Mouse (Mus musculus) gastrocnemius, adult 2 months (tissue): ENCODE data around the gene Angptl7. TPM values are rescaled to one million over a fixed set of nuclear protein-coding genes. Genes with fewer than 3 reads are reported as not detected.
A peak's percentile ranks its signal among the peaks of the same experiment; 100 is the strongest.

Experiments
- DNase-seq: peaks from one replicate; pipeline ENCODE4 v3.0.0; 2022
- H3K27ac ChIP-seq: fragments of 200-600 bp; 2 replicates; pipeline ENCODE4 v1.8.1; 2022; ENCODE audit warnings: mild to moderate bottlenecking
- H3K4me3 ChIP-seq: fragments of 200-600 bp; 2 replicates; pipeline ENCODE4 v1.8.1; 2022; ENCODE audit warnings: mild to moderate bottlenecking, moderate library complexity
- CTCF ChIP-seq: fragments of 200-600 bp; IDR thresholded peaks from 2 replicates; pipeline ENCODE4 v1.8.1; 2022; ENCODE audit warnings: antibody characterized with exemption, mild to moderate bottlenecking, moderate library complexity
- intact Hi-C: fragments of 180-260 bp; cut with DNase I; formaldehyde crosslinking; loops from one replicate; pipeline ENCODE4 v1.15.1; 2025
- long read RNA-seq, 2 experiments: library from polyadenylated mRNA; stranded (forward); transcript quantifications; one replicate each; pipeline ENCODE4 v2.0.0; 2021
- total RNA-seq, 2 experiments: library from RNA; stranded (reverse); gene quantifications; 2 replicates each; pipeline ENCODE4 v1.2.3; 2021

Gene Angptl7
- total RNA-seq, result 10 to 100 TPM; 27.8 to 52.8 TPM
- long read RNA-seq, experiment 1, transcript Angptl7-201 (5 exons, 2,157 nt), result major isoform, 164 of 242 reads
- long read RNA-seq, experiment 1, partial matches to known transcripts, result 4 of 242 reads
- long read RNA-seq, experiment 1, other reads (novel, unspliced or antisense), result 74 of 242 reads
- long read RNA-seq, experiment 2, transcript Angptl7-201 (5 exons, 2,157 nt), result major isoform, 189 of 309 reads
- long read RNA-seq, experiment 2, partial matches to known transcripts, result 3 of 309 reads
- long read RNA-seq, experiment 2, other reads (novel, unspliced or antisense), result 117 of 309 reads

GRCm38 (mm10) chr4:148500410-148500867 is at the start of gene Angptl7:
Gene Angptl7 (minus strand): TSS chr4:148500460.
- Histone ChIP-seq H3K4me3 (peak within 1 kb of the TSS; percentile 60), H3K27ac (peak within 1 kb of the TSS; percentile 70)
- no peak for TF ChIP-seq CTCF
- intact Hi-C loops, result no loop called here
- DNase-seq, result peak; percentile 51

- no peak for DNase-seq
- TF ChIP-seq CTCF, result no peak
- Histone ChIP-seq H3K4me3 (no peak overlapping the region), H3K27ac (no peak overlapping the region)
- intact Hi-C loops, result no loop called here
These were observed 48.8 kb upstream of the Angptl7 start for GRCm38 (mm10) chr4:148549106-148549505.

DNA sequence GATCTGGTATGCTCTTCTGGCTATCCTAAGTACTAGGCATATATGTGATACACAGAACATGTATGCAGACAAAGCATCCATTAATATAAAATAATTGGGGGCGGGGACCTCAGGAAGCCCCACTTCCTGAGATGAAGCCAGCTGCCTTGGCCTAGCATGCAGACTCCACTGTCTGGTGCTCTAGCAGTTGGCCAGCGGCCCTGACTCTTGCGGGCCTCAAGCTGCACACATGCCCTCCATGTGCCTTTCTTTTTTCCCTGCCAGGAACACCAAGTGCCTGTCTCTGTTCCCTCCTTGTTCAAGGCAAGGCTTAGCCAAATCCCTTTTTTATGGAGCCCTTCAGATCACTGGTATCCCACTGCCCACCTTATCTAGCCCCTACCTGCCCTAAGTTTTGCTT is 35.6 kb upstream of the Angptl7 start:
- no peak for TF ChIP-seq CTCF
- H3K4me3 ChIP-seq, result no peak overlapping the region
- intact Hi-C loops, result no loop called here
- H3K27ac ChIP-seq, result no peak overlapping the region
- no peak for DNase-seq

DNA sequence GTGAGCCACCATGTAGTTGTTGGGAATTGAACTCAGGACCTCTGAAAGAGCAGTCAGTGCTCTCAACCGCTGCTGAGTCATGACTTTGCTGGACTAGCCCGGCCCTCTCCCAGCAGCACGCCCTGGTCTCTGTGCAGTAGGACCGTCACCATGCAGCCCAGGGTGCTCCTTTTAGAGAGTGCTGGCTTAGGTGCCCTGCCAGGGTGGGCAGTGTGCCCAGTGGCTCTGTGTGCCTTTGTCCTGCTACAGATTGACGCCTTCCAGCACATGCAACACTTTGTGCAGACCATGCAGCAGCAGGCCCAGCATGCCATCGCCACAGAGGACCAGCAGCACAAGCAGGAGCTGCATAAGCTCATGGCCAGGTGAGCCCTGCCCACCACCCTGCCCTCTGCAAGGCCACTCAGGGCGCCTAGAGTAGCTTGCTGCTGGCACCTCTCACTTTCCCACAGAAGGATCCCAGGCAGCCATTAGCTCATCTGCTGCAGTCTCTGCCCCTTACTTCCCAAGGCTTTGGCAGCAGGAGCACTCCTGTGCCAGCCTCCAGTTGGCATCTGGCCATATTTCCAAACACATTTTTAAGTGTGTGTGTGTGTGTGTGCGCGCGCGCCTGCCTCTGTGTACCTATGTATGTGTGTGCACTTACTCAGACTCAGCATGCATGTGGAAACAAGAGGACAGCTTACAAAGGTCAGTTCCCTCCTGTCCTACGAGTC is 33.5 kb upstream of the Angptl7 start:
- intact Hi-C loops, result no loop called here
- no peak for TF ChIP-seq CTCF
- DNase-seq, result peak; percentile 48
- Histone ChIP-seq H3K4me3 (no peak overlapping the region), H3K27ac (no peak overlapping the region)

GRCm38 (mm10) chr4:148532516-148532915 is 32.3 kb upstream of the Angptl7 start:
- intact Hi-C loops, result no loop called here
- Histone ChIP-seq H3K27ac (peak overlapping the region; percentile 73), H3K4me3 (no peak overlapping the region)
- TF ChIP-seq CTCF, result no peak
- DNase-seq, result no peak

GRCm38 (mm10) chr4:148531341-148531740 is 31.1 kb upstream of the Angptl7 start:
- TF ChIP-seq CTCF, result no peak
- Histone ChIP-seq H3K27ac (peak overlapping the region; percentile 73), H3K4me3 (no peak overlapping the region)
- DNase-seq, result no peak
- intact Hi-C loops, result no loop called here

- Histone ChIP-seq H3K4me3 (no peak overlapping the region), H3K27ac (peak overlapping the region; percentile 73)
- intact Hi-C loops, result no loop called here
- no peak for DNase-seq
- TF ChIP-seq CTCF, result no peak
These were observed 30.5 kb upstream of the Angptl7 start for GRCm38 (mm10) chr4:148530778-148531177.

DNA sequence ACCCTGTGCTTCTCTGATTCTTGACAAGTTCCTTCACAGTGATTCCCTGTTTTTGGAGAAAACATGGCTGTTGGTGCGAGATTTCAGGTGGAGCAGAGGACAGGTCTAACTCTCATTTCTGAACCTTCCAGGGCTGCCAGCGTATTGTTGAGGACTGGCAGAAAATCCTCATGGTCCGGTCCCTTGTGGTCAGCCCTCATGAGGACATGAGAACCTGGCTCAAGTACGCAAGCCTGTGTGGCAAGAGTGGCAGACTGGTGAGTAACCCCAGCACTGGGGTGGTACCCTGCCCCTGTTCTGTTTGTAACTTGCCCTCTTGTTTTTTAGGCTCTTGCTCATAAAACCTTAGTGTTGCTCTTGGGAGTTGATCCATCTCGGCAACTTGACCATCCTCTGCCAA is 30.1 kb upstream of the Angptl7 start:
- Histone ChIP-seq H3K4me3 (no peak overlapping the region), H3K27ac (peak overlapping the region; percentile 73)
- DNase-seq, result no peak
- intact Hi-C loops, result no loop called here
- no peak for TF ChIP-seq CTCF

- Histone ChIP-seq H3K4me3 (no peak overlapping the region), H3K27ac (peak overlapping the region; percentile 80)
- intact Hi-C loops, result no loop called here
- TF ChIP-seq CTCF, result no peak
- peak; percentile 67 for DNase-seq
These were observed 27.1 kb upstream of the Angptl7 start for GRCm38 (mm10) chr4:148527158-148527910.

- H3K27ac ChIP-seq, result peak overlapping the region; percentile 69
- DNase-seq, result no peak
- TF ChIP-seq CTCF, result no peak
- no peak overlapping the region for H3K4me3 ChIP-seq
- intact Hi-C loops, result no loop called here
These were observed 23.3 kb upstream of the Angptl7 start for GRCm38 (mm10) chr4:148523538-148523937.

DNA sequence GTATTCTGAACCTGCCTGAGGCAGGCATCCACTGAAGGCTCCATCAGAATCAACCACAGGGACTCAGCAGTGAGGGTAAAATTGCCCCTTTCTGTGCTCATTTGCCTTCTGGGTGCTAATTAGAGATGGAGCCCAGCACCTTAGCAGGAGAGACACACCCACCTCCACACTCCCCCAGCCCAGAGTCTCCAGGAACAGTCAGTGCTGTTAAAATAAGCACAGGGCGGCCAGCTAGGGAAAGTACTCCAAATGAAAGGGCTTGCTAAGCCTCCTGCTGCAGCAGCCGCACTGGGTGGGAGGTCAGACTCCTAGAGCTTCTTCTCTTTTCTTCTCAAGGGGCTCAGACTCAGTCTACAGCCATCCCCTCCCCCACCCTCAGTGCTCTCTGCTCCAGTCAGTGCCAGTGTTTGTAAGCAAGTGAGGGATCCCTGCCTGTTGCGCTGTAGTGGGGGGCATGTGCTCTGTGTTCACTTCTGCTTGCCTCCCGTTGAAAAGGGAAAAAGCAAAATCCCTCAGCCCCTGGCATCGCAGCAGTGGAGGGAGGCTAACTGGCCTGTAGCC is 18.1 kb upstream of the Angptl7 start:
- Histone ChIP-seq H3K4me3 (no peak overlapping the region), H3K27ac (peak overlapping the region; percentile 74)
- intact Hi-C loops, result no loop called here
- TF ChIP-seq CTCF, result no peak
- no peak for DNase-seq

DNA sequence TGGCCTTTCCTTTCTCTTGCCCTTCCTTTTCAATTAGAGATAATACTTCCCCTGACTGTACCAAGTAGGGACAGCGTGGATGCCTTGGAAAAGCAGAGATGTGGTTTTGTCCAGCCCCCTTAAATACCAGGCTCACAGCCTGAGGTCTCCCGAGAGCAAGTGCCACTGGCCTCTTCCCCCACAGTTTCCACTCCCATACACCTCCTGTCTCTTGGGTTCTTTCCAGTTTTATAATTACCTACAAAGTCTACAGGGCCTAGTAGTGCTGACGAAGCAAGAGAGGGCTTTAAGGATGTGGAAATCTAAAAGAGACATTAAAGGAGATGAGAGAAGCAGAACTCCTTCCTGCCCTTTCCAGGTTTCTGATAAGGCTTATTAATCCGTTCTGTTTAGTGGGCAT is 17.5 kb upstream of the Angptl7 start:
- H3K4me3 ChIP-seq, result no peak overlapping the region
- no peak for TF ChIP-seq CTCF
- DNase-seq, result no peak
- H3K27ac ChIP-seq, result peak overlapping the region; percentile 74
- intact Hi-C loops, result no loop called here

DNA sequence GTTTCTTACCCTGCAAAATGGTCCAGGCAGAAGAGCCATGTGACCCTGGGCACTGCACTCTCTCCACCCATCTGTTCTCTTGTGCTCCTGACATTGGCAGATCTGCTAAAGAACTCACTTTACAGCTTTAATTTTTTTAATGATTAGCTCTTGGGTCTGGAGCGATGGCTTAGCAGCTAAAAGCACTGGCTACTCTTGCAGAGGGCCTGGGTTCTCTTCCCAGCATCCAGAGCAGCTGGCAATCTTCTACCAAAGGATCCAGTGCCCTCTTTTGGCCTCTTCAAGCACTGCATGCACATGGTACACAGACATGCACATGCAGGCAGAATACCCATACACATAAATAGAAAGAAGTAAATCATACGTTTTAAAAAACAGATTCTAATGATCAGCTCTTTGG is 15.1 kb upstream of the Angptl7 start:
- Histone ChIP-seq H3K4me3 (no peak overlapping the region), H3K27ac (peak overlapping the region; percentile 83)
- intact Hi-C loops, result no loop called here
- no peak for DNase-seq
- TF ChIP-seq CTCF, result peak; percentile 64
